Mouse (Mus musculus) small intestine, adult 2 months (tissue): ENCODE results near the gene Batf.

Source experiments
- CTCF ChIP-seq: fragments of 200-500 bp; IDR thresholded peaks from 2 replicates; pipeline ENCODE4 v1.5.1; 2012; ENCODE audit warnings: low read depth, mild to moderate bottlenecking, control low read depth, inconsistent platforms, low read length, moderate library complexity, mixed read lengths; ENCODE audit not compliant: insufficient replicate concordance, insufficient read length; ENCODE audit errors: extremely low read depth
- POLR2A ChIP-seq: fragments of 200-500 bp; IDR thresholded peaks from 2 replicates; pipeline ENCODE4 v1.6.1; 2012; ENCODE audit warnings: low read depth, mild to moderate bottlenecking, control low read depth, inconsistent platforms, low read length, moderate library complexity

- no peak for TF ChIP-seq CTCF
- TF ChIP-seq POLR2A: no peak
Observed at GRCm38 (mm10) chr12:85668696-85669095, 17.8 kb upstream of the Batf start.
